Mouse (Mus musculus) myocyte (in vitro differentiated cells): ENCODE results near the gene Tmem251. TPM values are rescaled to one million over a fixed set of nuclear protein-coding genes. Genes with fewer than 3 reads are reported as not detected.

ENCODE experiments used
- H3K27me3 ChIP-seq: one replicate; pipeline ENCODE4 v1.6.1; 2011; ENCODE audit not compliant: control insufficient read depth, insufficient read depth, insufficient read length
- H3K36me3 ChIP-seq: one replicate; pipeline ENCODE4 v1.6.1; 2011; ENCODE audit not compliant: control insufficient read depth, insufficient read depth
- H3K4me2 ChIP-seq: one replicate; pipeline ENCODE4 v1.6.1; 2011; ENCODE audit warnings: low read depth, control low read depth
- H3K4me3 ChIP-seq: one replicate; pipeline ENCODE4 v1.5.1; 2011; ENCODE audit warnings: mild to moderate bottlenecking, control low read depth, moderate library complexity
- H3K79me2 ChIP-seq: one replicate; pipeline ENCODE4 v1.6.1; 2011; ENCODE audit not compliant: control insufficient read depth, insufficient read depth
- H3ac ChIP-seq: one replicate; pipeline ENCODE4 v1.6.1; 2011; ENCODE audit not compliant: control insufficient read depth, insufficient read length
- CEBPB ChIP-seq: IDR thresholded peaks from 2 replicates; pipeline ENCODE4 v1.6.1; 2011; ENCODE audit warnings: mild to moderate bottlenecking, moderate library complexity; ENCODE audit not compliant: poor library complexity, insufficient read depth, severe bottlenecking
- E2F4 ChIP-seq: IDR thresholded peaks from one replicate; pipeline ENCODE4 v1.6.1; 2011; ENCODE audit warnings: mild to moderate bottlenecking, control low read depth, moderate library complexity; ENCODE audit not compliant: insufficient read depth
- MAX ChIP-seq: IDR thresholded peaks from one replicate; pipeline ENCODE4 v1.6.1; 2011; ENCODE audit warnings: low read depth, mild to moderate bottlenecking, control low read depth
- MYOD1 ChIP-seq, 3 experiments: IDR thresholded peaks; one replicate each; pipeline ENCODE4 v1.6.1; 2011; ENCODE audit warnings: control low read depth in 2 of 3, low read depth in 2 of 3, mild to moderate bottlenecking in 2 of 3, moderate library complexity in 1 of 3; ENCODE audit not compliant: insufficient read length in 2 of 3, control insufficient read depth in 1 of 3
- MYOG ChIP-seq, 3 experiments: IDR thresholded peaks; one replicate each; pipeline ENCODE4 v1.6.1; 2011; ENCODE audit warnings: control low read depth in 2 of 3, low read depth in 2 of 3, mild to moderate bottlenecking in 2 of 3; ENCODE audit not compliant: insufficient read length in 2 of 3, control insufficient read depth in 1 of 3, insufficient read depth in 1 of 3
- POLR2A ChIP-seq: IDR thresholded peaks from one replicate; pipeline ENCODE4 v1.6.1; 2011; ENCODE audit warnings: low read depth, mild to moderate bottlenecking, control low read depth, moderate library complexity; ENCODE audit not compliant: insufficient read length
- POLR2AphosphoS2 ChIP-seq: IDR thresholded peaks from one replicate; pipeline ENCODE4 v1.6.1; 2011; ENCODE audit warnings: low read depth, control low read depth; ENCODE audit not compliant: insufficient read length
- REST ChIP-seq: IDR thresholded peaks from one replicate; pipeline ENCODE4 v1.6.1; 2011; ENCODE audit warnings: mild to moderate bottlenecking, control low read depth, moderate library complexity; ENCODE audit not compliant: insufficient read depth, insufficient read length
- SRF ChIP-seq: IDR thresholded peaks from one replicate; pipeline ENCODE4 v1.6.1; 2011; ENCODE audit warnings: low read depth; ENCODE audit not compliant: control insufficient read depth, insufficient read length
- TCF12 ChIP-seq: IDR thresholded peaks from one replicate; pipeline ENCODE4 v1.6.1; 2011; ENCODE audit warnings: mild to moderate bottlenecking, control low read depth; ENCODE audit not compliant: poor library complexity, insufficient read depth, severe bottlenecking
- TCF3 ChIP-seq: IDR thresholded peaks from one replicate; pipeline ENCODE4 v1.6.1; 2011; ENCODE audit warnings: low read depth, control low read depth; ENCODE audit not compliant: insufficient read length
- USF1 ChIP-seq: IDR thresholded peaks from one replicate; pipeline ENCODE4 v1.6.1; 2011; ENCODE audit warnings: low read depth, mild to moderate bottlenecking, control low read depth, moderate library complexity
- polyA plus RNA-seq: library from polyadenylated mRNA; unstranded; fragments of >200 nt; fragmentation: generic; extraction: Trizol; gene quantifications from one replicate; pipeline ENCODE4 v1.2.1, GENCODE M21; 2012; ENCODE audit warnings: missing spikeins

The Tmem251 gene
- polyA plus RNA-seq, 1 experiment, result 2.9 TPM

- H3K4me3 ChIP-seq, result peak overlapping the region; percentile 29
- no peaks in the 10 kb centered on the region for H3K27me3 ChIP-seq
- H3K79me2 ChIP-seq, result no peaks in the 10 kb centered on the region
- H3K4me2 ChIP-seq, result peak overlapping the region; percentile 73
- H3ac ChIP-seq, result no peak overlapping the region
- no peaks in the 10 kb centered on the region for H3K36me3 ChIP-seq
- TF ChIP-seq CEBPB (no peak), REST (no peak), TCF3 (no peak), E2F4 (no peak), USF1 (no peak), TCF12 (no peak), POLR2AphosphoS2 (no peak), MYOD1 (IDR thresholded peaks at IDR 0.05; ENCODE audit: control insufficient read depth in 1 of 3, insufficient read length in 2 of 3, low read depth in 2 of 3) (no peak), POLR2A (no peak), MYOG (IDR thresholded peaks at IDR 0.05; ENCODE audit: control insufficient read depth in 1 of 3, insufficient read depth in 1 of 3, insufficient read length in 2 of 3, low read depth in 2 of 3) (no peak), MAX (no peak)
Measured at GRCm38 (mm10) chr12:102705906-102706640, 37.5 kb upstream of the Tmem251 start.

GRCm38 (mm10) chr12:102706833-102707463, 36.6 kb upstream of the Tmem251 start:
- Histone ChIP-seq H3K27me3 (no peaks in the 10 kb centered on the region), H3K79me2 (no peaks in the 10 kb centered on the region), H3K36me3 (no peaks in the 10 kb centered on the region), H3K4me2 (peak overlapping the region; percentile 12), H3ac (no peak overlapping the region), H3K4me3 (no peak overlapping the region)
- TF ChIP-seq MYOG (IDR thresholded peaks at IDR 0.05; ENCODE audit: control insufficient read depth in 1 of 3, insufficient read depth in 1 of 3, insufficient read length in 2 of 3, low read depth in 2 of 3) (no peak), MYOD1 (IDR thresholded peaks at IDR 0.05; ENCODE audit: control insufficient read depth in 1 of 3, insufficient read length in 2 of 3, low read depth in 2 of 3) (no peak), TCF12 (no peak), CEBPB (no peak), POLR2AphosphoS2 (no peak), USF1 (no peak), SRF (no peak), TCF3 (no peak), REST (no peak), MAX (no peak), E2F4 (no peak), POLR2A (no peak)

GRCm38 (mm10) chr12:102708220-102708619, 35.3 kb upstream of the Tmem251 start:
- peak overlapping the region; percentile 2 for H3K4me3 ChIP-seq
- no peaks in the 10 kb centered on the region for H3K36me3 ChIP-seq
- H3K79me2 ChIP-seq, result no peaks in the 10 kb centered on the region
- H3ac ChIP-seq, result no peak overlapping the region
- TF ChIP-seq CEBPB (no peak), MYOG (IDR thresholded peaks at IDR 0.05; ENCODE audit: control insufficient read depth in 1 of 3, insufficient read depth in 1 of 3, insufficient read length in 2 of 3, low read depth in 2 of 3) (no peak), MYOD1 (IDR thresholded peaks at IDR 0.05; ENCODE audit: control insufficient read depth in 1 of 3, insufficient read length in 2 of 3, low read depth in 2 of 3) (no peak), USF1 (no peak), MAX (no peak), TCF12 (no peak), POLR2AphosphoS2 (no peak), TCF3 (no peak), SRF (no peak), REST (no peak), E2F4 (no peak), POLR2A (no peak)
- H3K4me2 ChIP-seq, result peak overlapping the region; percentile 61
- no peaks in the 10 kb centered on the region for H3K27me3 ChIP-seq

- H3K27me3 ChIP-seq, result no peaks in the 10 kb centered on the region
- TF ChIP-seq CEBPB (no peak), POLR2A (no peak), SRF (no peak), USF1 (no peak), MAX (no peak), TCF12 (no peak), E2F4 (no peak), MYOD1 (IDR thresholded peaks at IDR 0.05; ENCODE audit: control insufficient read depth in 1 of 3, insufficient read length in 2 of 3, low read depth in 2 of 3) (no peak), REST (no peak), TCF3 (no peak), MYOG (IDR thresholded peaks at IDR 0.05; ENCODE audit: control insufficient read depth in 1 of 3, insufficient read depth in 1 of 3, insufficient read length in 2 of 3, low read depth in 2 of 3) (no peak), POLR2AphosphoS2 (no peak)
- H3ac ChIP-seq, result no peak overlapping the region
- H3K4me3 ChIP-seq, result no peak overlapping the region
- H3K36me3 ChIP-seq, result no peaks in the 10 kb centered on the region
- H3K79me2 ChIP-seq, result no peaks in the 10 kb centered on the region
- no peak overlapping the region for H3K4me2 ChIP-seq
Measured at GRCm38 (mm10) chr12:102709896-102710295, 33.7 kb upstream of the Tmem251 start.
